Mouse (Mus musculus) liver, embryonic 13.5 days (tissue): Measurements from ENCODE around the gene Htr2c. TPM values are rescaled to one million over a fixed set of nuclear protein-coding genes. Genes with fewer than 3 reads are reported as not detected.

Experiments
- ATAC-seq: fragments of 200-750 bp; cut with Nextera tagmentation; 2 replicates; pipeline ENCODE4 v1.8.0; 2017; ENCODE audit warnings: low read depth, mild to moderate bottlenecking, moderate number of reproducible peaks, moderate library complexity
- DNase-seq: peaks from one replicate; pipeline ENCODE4 v3.0.0; 2022
- H3K27ac ChIP-seq: fragments of 300-500 bp; sonication (generic); 2 replicates; pipeline ENCODE4 v1.5.1; 2015; ENCODE audit warnings: moderate library complexity, mild to moderate bottlenecking, inconsistent platforms
- H3K27me3 ChIP-seq: fragments of 300-500 bp; sonication (generic); 2 replicates; pipeline ENCODE4 v1.6.1; 2015; ENCODE audit warnings: mild to moderate bottlenecking, inconsistent platforms
- H3K36me3 ChIP-seq: fragments of 300-500 bp; sonication (generic); 2 replicates; pipeline ENCODE4 v1.6.1; 2015; ENCODE audit warnings: mild to moderate bottlenecking, inconsistent platforms
- H3K4me1 ChIP-seq: fragments of 300-500 bp; sonication (generic); replicated peaks from 2 replicates; pipeline ENCODE4 v1.6.1; 2015; ENCODE audit warnings: inconsistent platforms
- H3K4me2 ChIP-seq: fragments of 300-500 bp; sonication (generic); 2 replicates; pipeline ENCODE4 v1.6.1; 2015; ENCODE audit warnings: inconsistent platforms, mild to moderate bottlenecking, moderate library complexity
- H3K4me3 ChIP-seq: fragments of 300-500 bp; sonication (generic); replicated peaks from 2 replicates; pipeline ENCODE4 v1.5.1; 2015; ENCODE audit warnings: mild to moderate bottlenecking, inconsistent platforms
- H3K9ac ChIP-seq: fragments of 300-500 bp; sonication (generic); 2 replicates; pipeline ENCODE4 v1.6.1; 2015; ENCODE audit warnings: mild to moderate bottlenecking, inconsistent platforms
- H3K9me3 ChIP-seq: fragments of 300-500 bp; sonication (generic); replicated peaks from 2 replicates; pipeline ENCODE4 v1.6.1; 2016; ENCODE audit warnings: inconsistent platforms
- whole genome bisulfite sequencing: fragments of 180-500 bp; shearing (Covaris S2); methylation state at CpG from one replicate; pipeline ENCODE4 v1.1.7; 2015; ENCODE audit not compliant: insufficient replicate concordance; 5-methylcytosine and 5-hydroxymethylcytosine counted together
- polyA plus RNA-seq: library from polyadenylated mRNA; unstranded; fragments of >200 nt; fragmentation: Nextera tagmentation; extraction: Ambion mirVana; gene quantifications from 2 replicates; pipeline ENCODE4 v1.2.1, GENCODE M21; 2015

Gene Htr2c
- not detected in 2 replicates for polyA plus RNA-seq

DNA sequence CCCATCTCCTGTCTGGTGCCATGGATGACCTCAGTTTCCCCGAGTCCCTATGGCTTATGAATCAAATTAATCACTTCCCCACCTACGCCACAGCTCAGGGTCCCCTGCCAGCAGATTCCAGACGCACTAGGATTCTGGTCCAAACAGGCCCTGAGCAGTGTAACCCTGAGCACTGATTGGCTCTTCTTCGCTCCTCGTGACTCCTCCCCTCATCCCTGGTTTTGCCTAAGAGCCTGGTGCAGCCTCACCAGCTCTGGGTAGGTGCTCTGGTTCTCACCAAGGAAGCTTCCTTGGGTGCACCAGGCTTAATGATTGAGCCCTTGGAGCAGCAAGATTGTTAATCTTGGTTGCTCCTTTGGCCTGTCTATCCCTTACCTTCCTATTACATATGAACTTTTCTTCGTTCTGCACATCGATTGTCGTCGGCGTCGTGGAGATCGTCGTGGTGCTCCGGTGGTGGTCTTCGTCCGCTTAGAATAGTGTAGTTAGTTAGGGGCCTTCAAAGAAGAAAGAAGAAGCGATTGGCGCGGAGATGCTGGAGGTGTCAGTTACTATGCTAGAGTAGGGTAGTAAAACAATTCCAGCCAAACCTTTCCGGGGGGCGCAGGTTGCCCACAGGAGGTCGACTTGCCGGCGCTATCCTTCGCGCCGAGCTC, at the start of gene Htr2c:
Htr2c (plus strand) TSS at position 256 of the 656 bp plus-strand sequence.
- H3K36me3 ChIP-seq, result no peaks in the 10 kb centered on the region
- no peaks in the 10 kb centered on the region for H3K9me3 ChIP-seq
- no peak within 1 kb of the TSS for H3K4me2 ChIP-seq
- no peak for DNase-seq
- no peak within 1 kb of the TSS for H3K27ac ChIP-seq
- no peak for ATAC-seq
- H3K27me3 ChIP-seq, result peaks cover 19% of the 10 kb centered on the region
- H3K4me3 ChIP-seq, result no peak within 1 kb of the TSS
- WGBS, result 23% methylated on average over 23 of the region's 27 CpGs
- no peak within 1 kb of the TSS for H3K9ac ChIP-seq
- H3K4me1 ChIP-seq, result no peaks in the 10 kb centered on the region

GRCm38 (mm10) chrX:146928251-146928650, 34.1 kb upstream of the Htr2c start:
- H3K9ac ChIP-seq, result no peak overlapping the region
- no peak for DNase-seq
- no peak overlapping the region for H3K4me2 ChIP-seq
- no peaks in the 10 kb centered on the region for H3K9me3 ChIP-seq
- no peak overlapping the region for H3K27ac ChIP-seq
- H3K27me3 ChIP-seq, result no peaks in the 10 kb centered on the region
- 34% methylated on average over 1 of the region's 1 CpGs for WGBS
- H3K36me3 ChIP-seq, result no peaks in the 10 kb centered on the region
- H3K4me3 ChIP-seq, result no peak overlapping the region
- ATAC-seq, result no peak
- no peaks in the 10 kb centered on the region for H3K4me1 ChIP-seq

DNA sequence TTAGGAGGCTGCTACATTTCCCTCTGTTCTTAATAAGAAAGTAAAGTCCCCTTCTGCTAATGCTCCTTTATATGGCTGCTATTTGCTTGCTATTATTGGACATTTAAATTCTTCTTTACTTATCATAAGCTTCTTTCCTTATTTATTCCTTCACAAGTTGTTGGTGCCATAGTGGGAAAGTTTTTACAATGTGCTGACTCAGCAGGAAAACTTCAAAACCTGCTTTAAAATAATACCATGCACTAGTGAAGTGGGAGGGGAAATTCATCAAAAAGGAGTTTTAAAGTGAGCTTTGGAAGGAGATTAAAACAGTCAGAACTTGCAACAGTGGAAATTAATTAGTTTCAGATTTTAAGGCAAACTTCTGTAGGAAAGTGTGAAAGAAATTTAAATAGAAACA, 26.0 kb upstream of the Htr2c start:
- H3K9ac ChIP-seq, result no peak overlapping the region
- H3K27ac ChIP-seq, result no peak overlapping the region
- no peak overlapping the region for H3K4me3 ChIP-seq
- H3K27me3 ChIP-seq, result no peaks in the 10 kb centered on the region
- H3K36me3 ChIP-seq, result no peaks in the 10 kb centered on the region
- H3K9me3 ChIP-seq, result no peaks in the 10 kb centered on the region
- no peaks in the 10 kb centered on the region for H3K4me1 ChIP-seq
- DNase-seq, result no peak
- no peak for ATAC-seq
- H3K4me2 ChIP-seq, result no peak overlapping the region

GRCm38 (mm10) chrX:146946216-146946886, 16.0 kb upstream of the Htr2c start:
- Histone ChIP-seq H3K4me2 (no peak overlapping the region), H3K27ac (no peak overlapping the region), H3K9ac (no peak overlapping the region), H3K4me1 (no peaks in the 10 kb centered on the region), H3K4me3 (no peak overlapping the region), H3K9me3 (no peaks in the 10 kb centered on the region), H3K36me3 (no peaks in the 10 kb centered on the region), H3K27me3 (no peaks in the 10 kb centered on the region)
- DNase-seq (no peak), ATAC-seq (no peak)
- WGBS, result 44% methylated on average over 2 of the region's 2 CpGs

- H3K36me3 ChIP-seq, result no peaks in the 10 kb centered on the region
- H3K4me1 ChIP-seq, result no peaks in the 10 kb centered on the region
- no peak overlapping the region for H3K27ac ChIP-seq
- ATAC-seq (no peak), DNase-seq (no peak)
- H3K9me3 ChIP-seq, result no peaks in the 10 kb centered on the region
- H3K4me3 ChIP-seq, result no peak overlapping the region
- H3K9ac ChIP-seq, result no peak overlapping the region
- no peak overlapping the region for H3K4me2 ChIP-seq
- no peaks in the 10 kb centered on the region for H3K27me3 ChIP-seq
Measured at GRCm38 (mm10) chrX:146946996-146947395, 15.3 kb upstream of the Htr2c start.

GRCm38 (mm10) chrX:146958608-146959007, 3.7 kb upstream of the Htr2c start:
- Histone ChIP-seq H3K9me3 (no peaks in the 10 kb centered on the region), H3K4me3 (no peak overlapping the region), H3K27me3 (peaks cover 19% of the 10 kb centered on the region), H3K4me1 (no peaks in the 10 kb centered on the region), H3K9ac (no peak overlapping the region), H3K27ac (no peak overlapping the region), H3K36me3 (no peaks in the 10 kb centered on the region), H3K4me2 (no peak overlapping the region)
- WGBS, result 66% methylated on average over 1 of the region's 1 CpGs
- DNase-seq, result no peak
- no peak for ATAC-seq

DNA sequence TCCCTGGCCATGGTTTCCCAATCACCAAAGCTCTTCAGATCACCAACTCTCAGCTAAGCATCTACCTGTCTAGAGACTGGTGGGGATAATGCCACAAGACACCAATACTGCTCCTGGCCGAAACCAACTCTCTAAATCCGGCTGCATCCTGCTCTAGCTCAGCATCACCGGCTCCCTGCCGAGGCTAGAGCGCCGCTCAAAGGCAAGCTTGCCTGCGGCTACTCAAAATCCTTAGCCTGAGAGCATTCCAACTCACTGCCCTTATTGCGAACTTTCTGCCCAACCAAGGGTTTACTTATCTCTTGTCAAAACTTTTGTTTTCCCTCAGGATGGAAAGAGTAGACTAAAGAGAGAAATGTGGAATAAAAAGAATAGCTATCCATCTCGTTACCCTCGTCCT, 2.4 kb upstream of the Htr2c start:
- Histone ChIP-seq H3K36me3 (no peaks in the 10 kb centered on the region), H3K4me2 (no peak overlapping the region), H3K9me3 (no peaks in the 10 kb centered on the region), H3K27me3 (peaks cover 19% of the 10 kb centered on the region), H3K9ac (no peak overlapping the region), H3K4me3 (no peak overlapping the region), H3K4me1 (no peaks in the 10 kb centered on the region), H3K27ac (no peak overlapping the region)
- WGBS, result 23% methylated on average over 10 of the region's 10 CpGs
- ATAC-seq (no peak), DNase-seq (no peak)

DNA sequence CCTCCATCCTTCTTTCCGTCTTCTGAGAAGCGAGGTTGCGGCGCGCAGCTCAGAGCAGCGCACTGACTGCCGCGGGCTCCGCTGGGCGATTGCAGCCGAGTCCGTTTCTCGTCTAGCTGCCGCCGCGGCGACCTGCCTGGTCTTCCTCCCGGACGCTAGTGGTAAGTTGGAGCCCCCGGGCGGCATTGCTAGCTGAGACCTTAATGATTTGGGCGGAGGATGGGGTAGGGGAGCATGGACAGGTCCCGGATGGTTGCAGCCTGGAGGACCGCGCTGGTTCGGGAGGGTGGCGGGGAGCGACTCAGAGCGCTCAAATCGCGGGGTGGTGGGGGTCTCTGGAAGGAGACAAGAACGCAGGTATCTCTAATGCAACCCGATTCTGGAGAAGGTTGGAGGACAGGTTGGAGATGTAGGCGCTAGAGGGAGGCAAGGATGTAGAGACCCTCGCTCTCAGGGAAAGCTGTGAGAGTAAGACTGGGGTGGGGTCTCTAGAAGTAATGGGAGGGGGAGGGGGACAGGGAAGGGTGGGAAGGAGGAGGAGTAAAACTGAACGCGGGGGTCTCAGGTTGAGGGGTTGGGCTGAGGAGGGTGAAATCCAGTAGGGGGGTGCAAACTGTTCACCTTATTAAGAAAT, 718 bp downstream of the Htr2c start:
- no peaks in the 10 kb centered on the region for H3K36me3 ChIP-seq
- H3K4me2 ChIP-seq, result no peak overlapping the region
- H3K27ac ChIP-seq, result no peak overlapping the region
- no peaks in the 10 kb centered on the region for H3K4me1 ChIP-seq
- H3K9me3 ChIP-seq, result no peaks in the 10 kb centered on the region
- no peak overlapping the region for H3K9ac ChIP-seq
- ATAC-seq, result no peak
- no peak overlapping the region for H3K4me3 ChIP-seq
- DNase-seq, result no peak
- WGBS, result 12% methylated on average over 31 of the region's 37 CpGs
- H3K27me3 ChIP-seq, result peaks cover 19% of the 10 kb centered on the region

DNA sequence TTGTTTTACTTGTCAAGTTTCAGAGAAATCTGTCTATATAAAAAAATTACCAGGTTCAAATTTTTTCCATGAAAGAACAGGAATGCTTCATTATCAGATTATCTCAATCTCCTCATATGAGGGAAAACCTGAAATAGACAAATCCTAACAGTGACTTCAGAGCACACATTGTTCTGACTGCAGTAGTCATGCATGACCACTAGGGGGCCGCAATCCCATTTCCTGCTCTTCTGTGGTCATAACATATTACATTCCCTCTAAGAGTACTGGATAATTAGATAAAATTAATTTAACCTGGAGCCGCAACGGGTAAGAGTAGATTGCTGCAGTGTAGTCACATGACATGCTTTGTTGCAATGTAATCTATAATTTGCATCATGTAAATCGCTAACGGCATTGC, 17.6 kb downstream of the Htr2c start:
- Histone ChIP-seq H3K27ac (no peak overlapping the region), H3K4me2 (no peak overlapping the region), H3K9ac (no peak overlapping the region), H3K4me3 (no peak overlapping the region), H3K4me1 (no peaks in the 10 kb centered on the region), H3K36me3 (no peaks in the 10 kb centered on the region), H3K27me3 (no peaks in the 10 kb centered on the region), H3K9me3 (no peaks in the 10 kb centered on the region)
- 56% methylated on average over 5 of the region's 5 CpGs for WGBS
- ATAC-seq (no peak), DNase-seq (no peak)

DNA sequence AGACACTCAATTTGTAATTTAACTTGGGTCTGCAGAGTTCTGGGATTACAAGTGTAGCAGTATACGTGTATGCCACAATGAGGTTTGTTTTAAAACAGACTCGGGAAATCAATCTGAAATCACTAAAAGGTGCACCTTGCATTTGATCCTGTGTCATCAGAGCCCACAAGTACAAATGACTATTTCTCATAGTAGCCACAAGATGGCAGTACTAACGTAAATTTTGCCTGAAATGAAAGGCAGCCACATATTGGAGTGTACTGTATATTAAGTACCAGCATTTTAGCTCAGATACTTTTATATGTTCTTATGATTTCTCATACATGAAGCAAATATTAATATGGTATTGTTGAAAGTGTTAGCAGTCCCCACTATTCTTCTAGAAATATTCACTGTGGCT, 93.4 kb downstream of the Htr2c start:
- no peaks in the 10 kb centered on the region for H3K9me3 ChIP-seq
- DNase-seq, result no peak
- H3K27me3 ChIP-seq, result no peaks in the 10 kb centered on the region
- H3K4me1 ChIP-seq, result no peaks in the 10 kb centered on the region
- H3K4me3 ChIP-seq, result no peak overlapping the region
- no peaks in the 10 kb centered on the region for H3K36me3 ChIP-seq
- H3K4me2 ChIP-seq, result no peak overlapping the region
- H3K9ac ChIP-seq, result no peak overlapping the region
- H3K27ac ChIP-seq, result no peak overlapping the region
- ATAC-seq, result no peak
- 10% methylated on average over 3 of the region's 3 CpGs for WGBS

GRCm38 (mm10) chrX:147071622-147072021, 109.3 kb downstream of the Htr2c start:
- no peaks in the 10 kb centered on the region for H3K4me1 ChIP-seq
- no peaks in the 10 kb centered on the region for H3K9me3 ChIP-seq
- ATAC-seq, result no peak
- H3K36me3 ChIP-seq, result no peaks in the 10 kb centered on the region
- DNase-seq, result no peak
- no peak overlapping the region for H3K27ac ChIP-seq
- H3K4me2 ChIP-seq, result no peak overlapping the region
- no peaks in the 10 kb centered on the region for H3K27me3 ChIP-seq
- no peak overlapping the region for H3K4me3 ChIP-seq
- H3K9ac ChIP-seq, result no peak overlapping the region

- Histone ChIP-seq H3K4me1 (no peaks in the 10 kb centered on the region), H3K4me2 (no peak overlapping the region), H3K27ac (no peak overlapping the region), H3K9ac (no peak overlapping the region), H3K4me3 (no peak overlapping the region), H3K9me3 (no peaks in the 10 kb centered on the region), H3K36me3 (no peaks in the 10 kb centered on the region), H3K27me3 (no peaks in the 10 kb centered on the region)
- 14% methylated on average over 1 of the region's 1 CpGs for WGBS
- no peak for DNase-seq
- no peak for ATAC-seq
Measured at GRCm38 (mm10) chrX:147119155-147119554, 156.8 kb downstream of the Htr2c start.
